Mouse (Mus musculus) small intestine, adult 2 months (tissue): ENCODE results near the gene Yipf6.

Experiments used
- CTCF ChIP-seq: fragments of 200-500 bp; IDR thresholded peaks from 2 replicates; pipeline ENCODE4 v1.5.1; 2012; ENCODE audit warnings: low read depth, mild to moderate bottlenecking, control low read depth, inconsistent platforms, low read length, moderate library complexity, mixed read lengths; ENCODE audit not compliant: insufficient replicate concordance, insufficient read length; ENCODE audit errors: extremely low read depth
- POLR2A ChIP-seq: fragments of 200-500 bp; IDR thresholded peaks from 2 replicates; pipeline ENCODE4 v1.6.1; 2012; ENCODE audit warnings: low read depth, mild to moderate bottlenecking, control low read depth, inconsistent platforms, low read length, moderate library complexity

- TF ChIP-seq CTCF: no peak
- TF ChIP-seq POLR2A: no peak
These were observed 27.6 kb downstream of the Yipf6 start for GRCm38 (mm10) chrX:98963742-98964141.
